Mouse (Mus musculus) ES-E14 (cell line): ENCODE results near the gene Lamc2. TPM values are rescaled to one million over a fixed set of nuclear protein-coding genes. Genes with fewer than 3 reads are reported as not detected.

Source experiments
- DNase-seq: peaks from one replicate; pipeline ENCODE4 v3.0.0-alpha.2; 2013; ENCODE audit warnings: low read depth, low spot score
- H3K27ac ChIP-seq: 2 replicates; pipeline ENCODE4 v1.5.1; 2012; ENCODE audit warnings: low read depth, mild to moderate bottlenecking, low read length, moderate library complexity, mixed read lengths; ENCODE audit not compliant: poor library complexity, insufficient read depth, severe bottlenecking
- H3K36me3 ChIP-seq: 2 replicates; pipeline ENCODE4 v1.6.1; 2012; ENCODE audit warnings: mild to moderate bottlenecking, low read length, moderate library complexity, mixed read lengths; ENCODE audit not compliant: control insufficient read depth, poor library complexity, insufficient read depth, severe bottlenecking
- H3K4me1 ChIP-seq, 2 experiments: fragments of 150-350 bp in 1 of 2; sonication (generic) in 1 of 2; 2 replicates each; pipeline ENCODE4 v1.6.1; 2012; ENCODE audit warnings: low read length in 2 of 2, mild to moderate bottlenecking in 1 of 2, mixed read lengths in 1 of 2; ENCODE audit not compliant: control insufficient read depth in 2 of 2, insufficient read depth in 2 of 2, poor library complexity in 1 of 2
- H3K4me3 ChIP-seq, 2 experiments: fragments of 150-350 bp in 1 of 2; sonication (generic) in 1 of 2; 2 replicates each; pipeline ENCODE4 v1.5.1; 2012; ENCODE audit warnings: low read length in 2 of 2, low read depth in 1 of 2, mild to moderate bottlenecking in 1 of 2, mixed read lengths in 1 of 2; ENCODE audit not compliant: insufficient read depth in 1 of 2, poor library complexity in 1 of 2, severe bottlenecking in 1 of 2
- H3K9ac ChIP-seq: 2 replicates; pipeline ENCODE4 v1.6.1; 2012; ENCODE audit warnings: low read depth, mild to moderate bottlenecking, low read length, mixed read lengths; ENCODE audit not compliant: poor library complexity, insufficient read depth, severe bottlenecking
- H3K9me3 ChIP-seq: fragments of 150-350 bp; sonication (generic); 2 replicates; pipeline ENCODE4 v1.6.1; 2012; ENCODE audit warnings: low read depth, mild to moderate bottlenecking, low read length; ENCODE audit not compliant: control insufficient read depth, insufficient read depth
- CHD2 ChIP-seq: IDR thresholded peaks from 2 replicates; pipeline ENCODE4 v1.6.1; 2014; ENCODE audit warnings: mild to moderate bottlenecking, low read depth, low read length, inconsistent platforms
- HCFC1 ChIP-seq: IDR thresholded peaks from 2 replicates; pipeline ENCODE4 v1.6.1; 2012; ENCODE audit warnings: low read length, inconsistent platforms, borderline replicate concordance; ENCODE audit not compliant: insufficient read depth
- MAFK ChIP-seq: IDR thresholded peaks from 2 replicates; pipeline ENCODE4 v1.6.1; 2014; ENCODE audit warnings: mild to moderate bottlenecking, low read depth, low read length, inconsistent platforms; ENCODE audit not compliant: insufficient read depth
- ZC3H11A ChIP-seq: IDR thresholded peaks from 2 replicates; pipeline ENCODE4 v1.6.1; 2012; ENCODE audit warnings: low read depth, mild to moderate bottlenecking, inconsistent platforms, low read length, borderline replicate concordance
- ZNF384 ChIP-seq: IDR thresholded peaks from 2 replicates; pipeline ENCODE4 v1.6.1; 2012; ENCODE audit warnings: low read depth, low read length, inconsistent platforms
- in situ Hi-C, 2 experiments: fragments of 600-800 bp; cut with MboI; formaldehyde crosslinking; loops; one replicate each; pipeline ENCODE4 v1.15.1; 2025; ENCODE audit warnings: low sequenced_read_pairs in 2 of 2, inconsistent platforms in 1 of 2; ENCODE audit not compliant: unreplicated experiment in 2 of 2
- total RNA-seq: library from RNA; depleted of rRNA; stranded (reverse); fragments of 300-350 nt; gene quantifications from 2 replicates; pipeline ENCODE4 v1.2.3, GENCODE M21; 2012

Gene Lamc2
- total RNA-seq, 1 experiment = 24.3 TPM

GRCm38 (mm10) chr1:153102296-153103185, 83.7 kb downstream of the Lamc2 start:
- no peak for TF ChIP-seq ZC3H11A
- no peak for TF ChIP-seq CHD2
- peak; percentile 31; the same call in 1 of the 2 replicates for TF ChIP-seq ZNF384
- TF ChIP-seq MAFK = no peak
- no peak for TF ChIP-seq HCFC1
- no peak overlapping the region; the same call in 1 of the 2 replicates for H3K9ac ChIP-seq
- H3K4me1 ChIP-seq = peaks cover 2 to 29% of the 10 kb centered on the region in 2 experiments; a peak in 2 of 4 replicates
- no peak overlapping the region for H3K4me3 ChIP-seq
- in situ Hi-C loops = no loop called here
- H3K36me3 ChIP-seq = no peaks in the 10 kb centered on the region
- no peak overlapping the region for H3K27ac ChIP-seq
- no peaks in the 10 kb centered on the region for H3K9me3 ChIP-seq
- DNase-seq = no peak

- no peaks in the 10 kb centered on the region for H3K9me3 ChIP-seq
- H3K4me3 ChIP-seq = peak overlapping the region; percentile 18 to 46; a peak in 2 of 4 replicates
- H3K36me3 ChIP-seq = no peaks in the 10 kb centered on the region; the same call in 1 of the 2 replicates
- H3K27ac ChIP-seq = no peak overlapping the region; the same call in 1 of the 2 replicates
- in situ Hi-C loops = no loop called here
- H3K9ac ChIP-seq = peak overlapping the region; percentile 46; the same call in 1 of the 2 replicates
- H3K4me1 ChIP-seq = peaks cover 2 to 35% of the 10 kb centered on the region in 2 experiments; a peak in 3 of 4 replicates
- no peak for DNase-seq
- TF ChIP-seq ZC3H11A = peak; percentile 16; the same call in 1 of the 2 replicates
- TF ChIP-seq ZNF384 = no peak
Observed at GRCm38 (mm10) chr1:153101327-153101880, 84.8 kb downstream of the Lamc2 start.

DNA sequence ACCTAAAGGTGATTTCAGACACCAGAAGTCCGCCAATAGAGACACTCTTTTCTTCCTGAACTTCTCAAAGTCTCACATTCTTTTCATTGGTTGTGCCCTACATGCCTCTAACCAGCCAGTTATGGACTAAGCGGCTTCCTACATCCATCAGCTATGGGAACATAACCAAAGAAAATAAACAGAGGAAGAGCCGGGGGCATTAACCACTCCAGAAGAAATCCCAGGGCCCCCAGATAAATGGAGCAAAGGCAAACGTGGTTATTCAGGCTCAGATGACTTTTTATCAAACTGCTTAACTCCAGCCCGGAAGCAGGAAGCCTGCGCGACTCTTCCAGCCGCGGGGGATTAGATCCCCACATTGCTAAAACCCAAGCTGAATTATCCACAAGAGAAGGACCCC, 85.3 kb downstream of the Lamc2 start:
- no peak overlapping the region; the same call in 1 of the 2 replicates for H3K27ac ChIP-seq
- H3K4me1 ChIP-seq = peaks cover 2 to 35% of the 10 kb centered on the region in 2 experiments; a peak in 3 of 4 replicates
- no peak overlapping the region; a peak in 2 of 4 replicates for H3K4me3 ChIP-seq
- no peak for DNase-seq
- no peaks in the 10 kb centered on the region; the same call in 1 of the 2 replicates for H3K36me3 ChIP-seq
- H3K9ac ChIP-seq = peak overlapping the region; percentile 46; the same call in 1 of the 2 replicates
- H3K9me3 ChIP-seq = no peaks in the 10 kb centered on the region
- TF ChIP-seq ZNF384 (no peak), HCFC1 (no peak), ZC3H11A (no peak), MAFK (no peak), CHD2 (no peak)
- in situ Hi-C loops = no loop called here

- TF ChIP-seq MAFK = no peak
- Histone ChIP-seq H3K9ac (no peak overlapping the region; the same call in 1 of the 2 replicates), H3K4me3 (no peak overlapping the region), H3K36me3 (no peaks in the 10 kb centered on the region; the same call in 1 of the 2 replicates), H3K9me3 (no peaks in the 10 kb centered on the region), H3K27ac (peak overlapping the region; percentile 53), H3K4me1 (peaks cover 2 to 35% of the 10 kb centered on the region in 2 experiments; a peak in 3 of 4 replicates)
- in situ Hi-C loops = loop anchor here (25.0 kb wide), 1 partner anchor 311 kb away; no protein-coding TSS in a partner anchor
- DNase-seq = no peak
Observed at GRCm38 (mm10) chr1:153098586-153098985, 87.7 kb downstream of the Lamc2 start.
